Mouse (Mus musculus) kidney, embryonic 14.5 days (tissue): ENCODE results near the gene Rnaseh2a. TPM values are rescaled to one million over a fixed set of nuclear protein-coding genes. Genes with fewer than 3 reads are reported as not detected.

Experiments
- ATAC-seq: fragments of 200-750 bp; cut with Nextera tagmentation; 2 replicates; pipeline ENCODE4 v1.8.0; 2017; ENCODE audit warnings: moderate number of reproducible peaks, mild to moderate bottlenecking, moderate TSS enrichment, moderate library complexity; ENCODE audit not compliant: low FRiP score, low TSS enrichment
- H3K27ac ChIP-seq: fragments of 300-500 bp; sonication (generic); 2 replicates; pipeline ENCODE4 v1.5.1; 2014; ENCODE audit warnings: low read depth, mild to moderate bottlenecking, low read length, moderate library complexity, mixed read lengths
- H3K27me3 ChIP-seq: fragments of 300-500 bp; sonication (generic); 2 replicates; pipeline ENCODE4 v1.6.1; 2014; ENCODE audit warnings: mild to moderate bottlenecking, low read length; ENCODE audit not compliant: control insufficient read depth, insufficient read depth
- H3K36me3 ChIP-seq: fragments of 300-500 bp; sonication (generic); 2 replicates; pipeline ENCODE4 v1.6.1; 2014; ENCODE audit warnings: low read length, mixed read lengths; ENCODE audit not compliant: control insufficient read depth, insufficient read depth
- H3K4me1 ChIP-seq: fragments of 300-500 bp; sonication (generic); 2 replicates; pipeline ENCODE4 v1.6.1; 2014; ENCODE audit warnings: low read length, mixed read lengths; ENCODE audit not compliant: control insufficient read depth, insufficient read depth
- H3K4me2 ChIP-seq: fragments of 300-500 bp; sonication (generic); replicated peaks from 2 replicates; pipeline ENCODE4 v1.6.1; 2014; ENCODE audit warnings: low read depth, mild to moderate bottlenecking, low read length
- H3K4me3 ChIP-seq: fragments of 300-500 bp; sonication (generic); 2 replicates; pipeline ENCODE4 v1.5.1; 2014; ENCODE audit warnings: mild to moderate bottlenecking, low read length
- H3K9ac ChIP-seq: fragments of 300-500 bp; sonication (generic); 2 replicates; pipeline ENCODE4 v1.6.1; 2014; ENCODE audit warnings: low read depth, mild to moderate bottlenecking, low read length, moderate library complexity
- H3K9me3 ChIP-seq: fragments of 300-500 bp; sonication (generic); 2 replicates; pipeline ENCODE4 v1.6.1; 2016; ENCODE audit warnings: low read length; ENCODE audit not compliant: control insufficient read depth
- WGBS: fragments of 180-500 bp; shearing (Covaris S2); extraction: QIAGEN DNeasy Blood & Tissue Kit; methylation state at CpG from one replicate; pipeline ENCODE4 v1.1.7; 2014; 5-methylcytosine and 5-hydroxymethylcytosine counted together
- polyA plus RNA-seq: library from polyadenylated mRNA; unstranded; fragments of >200 nt; fragmentation: Nextera tagmentation; extraction: Ambion mirVana; gene quantifications from 2 replicates; pipeline ENCODE4 v1.2.1, GENCODE M21; 2014

Rnaseh2a gene
- polyA plus RNA-seq, 1 experiment from 2014 or later = 143 TPM

DNA sequence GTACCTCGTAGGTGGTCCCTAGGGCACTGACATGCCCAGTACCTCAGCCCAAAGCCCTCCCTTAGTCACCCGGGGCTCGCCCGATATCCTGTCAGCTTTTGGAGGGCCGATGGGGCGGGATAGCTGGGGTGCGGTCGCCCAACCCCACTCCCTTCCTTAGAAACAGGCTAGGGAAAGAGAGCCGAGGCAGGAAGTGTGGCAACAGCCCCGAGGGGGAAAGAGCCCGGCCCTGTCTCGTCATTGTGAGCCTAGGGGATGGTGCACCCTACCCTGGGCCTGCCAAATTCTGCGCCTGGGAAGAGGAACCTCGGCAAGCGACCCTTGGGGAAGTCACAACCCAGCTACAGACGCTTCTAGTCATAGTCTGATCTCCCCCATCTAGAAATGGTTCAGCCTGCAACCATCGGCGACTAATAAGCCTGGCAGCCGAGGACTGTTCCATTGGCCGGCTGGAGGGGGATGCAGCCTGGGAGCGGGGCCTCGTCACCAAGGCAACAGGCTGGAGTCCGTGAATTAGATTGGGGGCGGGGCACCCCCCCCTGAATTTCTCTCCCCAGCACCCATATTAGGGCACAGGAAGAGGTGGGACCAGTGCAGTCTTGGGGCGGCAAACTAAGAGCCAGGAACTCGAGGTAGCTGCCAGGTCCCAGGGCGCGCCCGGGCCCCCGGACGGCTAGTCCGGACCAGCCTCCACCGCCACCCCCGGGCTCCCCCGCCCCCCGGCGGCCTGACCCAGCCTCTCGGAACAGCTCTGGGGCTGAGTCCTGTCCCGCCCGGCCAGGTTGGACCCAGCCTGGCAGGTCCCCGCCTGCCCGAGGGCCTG lies 10.2 kb upstream of the Rnaseh2a start:
- WGBS = 3% methylated on average over 41 of the region's 42 CpGs
- peak overlapping the region; percentile 31; the same call in 1 of the 2 replicates for H3K9ac ChIP-seq
- peak; percentile 14 for ATAC-seq
- peak overlapping the region; percentile 98 for H3K4me2 ChIP-seq
- H3K4me1 ChIP-seq = peaks cover 65% of the 10 kb centered on the region
- peak overlapping the region; percentile 33 for H3K4me3 ChIP-seq
- H3K27ac ChIP-seq = peak overlapping the region; percentile 30; the same call in 1 of the 2 replicates
- no peaks in the 10 kb centered on the region; the same call in 1 of the 2 replicates for H3K27me3 ChIP-seq
- H3K9me3 ChIP-seq = no peaks in the 10 kb centered on the region
- peaks cover 4% of the 10 kb centered on the region; the same call in 1 of the 2 replicates for H3K36me3 ChIP-seq

- ATAC-seq = peak; percentile 51
- WGBS = under 1% methylated on average over 62 of the region's 63 CpGs
- Histone ChIP-seq H3K27me3 (no peaks in the 10 kb centered on the region; the same call in 1 of the 2 replicates), H3K9ac (peak within 1 kb of the TSS; percentile 68), H3K27ac (peak within 1 kb of the TSS; percentile 52; the same call in 1 of the 2 replicates), H3K9me3 (no peaks in the 10 kb centered on the region), H3K4me1 (peaks cover 58% of the 10 kb centered on the region), H3K4me3 (peak within 1 kb of the TSS; percentile 58), H3K36me3 (peaks cover 11% of the 10 kb centered on the region), H3K4me2 (peak within 1 kb of the TSS; percentile 98)
Measured at GRCm38 (mm10) chr8:84978248-84978940, 8.8 kb upstream of the Rnaseh2a start, which contains the start of gene Junb. Junb (minus strand) TSS chr8:84978718.

- no peaks in the 10 kb centered on the region; the same call in 1 of the 2 replicates for H3K27me3 ChIP-seq
- peak overlapping the region; percentile 52; the same call in 1 of the 2 replicates for H3K27ac ChIP-seq
- peak overlapping the region; percentile 98 for H3K4me2 ChIP-seq
- no peak for ATAC-seq
- H3K4me3 ChIP-seq = peak overlapping the region; percentile 58
- H3K4me1 ChIP-seq = peaks cover 56% of the 10 kb centered on the region
- WGBS = 1% methylated on average over 69 of the region's 70 CpGs
- no peaks in the 10 kb centered on the region for H3K9me3 ChIP-seq
- H3K36me3 ChIP-seq = peaks cover 19% of the 10 kb centered on the region
- H3K9ac ChIP-seq = peak overlapping the region; percentile 68
Measured at GRCm38 (mm10) chr8:84977435-84978247, 8.1 kb upstream of the Rnaseh2a start.

DNA sequence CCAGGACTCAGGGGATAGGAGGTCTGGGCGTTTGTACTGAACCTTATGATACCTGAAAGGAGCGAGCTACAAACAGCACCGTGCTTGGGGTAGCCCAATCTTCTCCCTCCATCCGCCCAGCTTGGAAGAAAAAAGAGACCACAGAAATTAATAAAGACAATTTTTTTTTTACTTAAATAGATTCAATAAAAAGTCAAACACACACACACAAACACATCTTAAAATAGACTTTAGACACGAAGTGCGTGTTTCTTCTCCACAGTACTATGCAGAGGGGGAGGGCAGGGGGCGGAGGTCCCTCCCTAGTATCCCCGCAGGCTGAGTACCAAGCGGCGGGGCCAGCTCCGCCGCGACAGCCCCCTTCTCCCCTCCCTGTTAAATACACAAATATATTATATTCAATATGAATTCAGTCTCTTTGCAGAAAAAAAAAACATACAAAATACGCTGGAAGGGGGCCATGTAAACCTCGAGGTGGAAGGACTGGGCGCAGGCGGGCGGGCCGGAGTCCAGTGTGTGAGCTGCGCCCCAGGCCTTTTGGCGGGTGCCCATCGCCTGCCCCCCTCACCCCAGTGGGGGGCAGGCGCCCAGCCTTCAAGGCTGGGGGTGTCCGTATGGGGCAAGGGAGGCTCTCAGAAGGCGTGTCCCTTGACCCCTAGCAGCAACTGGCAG lies 7.3 kb upstream of the Rnaseh2a start:
- Histone ChIP-seq H3K36me3 (peaks cover 26% of the 10 kb centered on the region), H3K4me3 (peak overlapping the region; percentile 58), H3K4me1 (peaks cover 50% of the 10 kb centered on the region), H3K9ac (peak overlapping the region; percentile 68; the same call in 1 of the 2 replicates), H3K4me2 (peak overlapping the region; percentile 98), H3K27ac (no peak overlapping the region), H3K9me3 (no peaks in the 10 kb centered on the region), H3K27me3 (no peaks in the 10 kb centered on the region; the same call in 1 of the 2 replicates)
- no peak for ATAC-seq
- WGBS = 2% methylated on average over 25 of the region's 25 CpGs

- peak; percentile 84 for ATAC-seq
- peak overlapping the region; percentile 53; the same call in 1 of the 2 replicates for H3K27ac ChIP-seq
- H3K9me3 ChIP-seq = no peaks in the 10 kb centered on the region
- peaks cover 44% of the 10 kb centered on the region for H3K4me1 ChIP-seq
- under 1% methylated on average over 57 of the region's 61 CpGs for WGBS
- H3K36me3 ChIP-seq = peaks cover 33% of the 10 kb centered on the region
- peak overlapping the region; percentile 58 for H3K4me3 ChIP-seq
- H3K4me2 ChIP-seq = peak overlapping the region; percentile 98
- H3K9ac ChIP-seq = peak overlapping the region; percentile 57
- no peaks in the 10 kb centered on the region; the same call in 1 of the 2 replicates for H3K27me3 ChIP-seq
Measured at GRCm38 (mm10) chr8:84976031-84976762, 6.6 kb upstream of the Rnaseh2a start.

GRCm38 (mm10) chr8:84975434-84975833 lies 5.9 kb upstream of the Rnaseh2a start:
- peak overlapping the region; percentile 98; the same call in 1 of the 2 replicates for H3K4me2 ChIP-seq
- H3K4me3 ChIP-seq = no peak overlapping the region
- H3K9me3 ChIP-seq = no peaks in the 10 kb centered on the region
- 31% methylated on average over 7 of the region's 7 CpGs for WGBS
- H3K9ac ChIP-seq = no peak overlapping the region
- H3K36me3 ChIP-seq = peaks cover 38% of the 10 kb centered on the region
- no peaks in the 10 kb centered on the region; the same call in 1 of the 2 replicates for H3K27me3 ChIP-seq
- no peak for ATAC-seq
- H3K27ac ChIP-seq = no peak overlapping the region
- H3K4me1 ChIP-seq = peaks cover 45% of the 10 kb centered on the region

- Histone ChIP-seq H3K36me3 (peaks cover 38% of the 10 kb centered on the region), H3K4me2 (no peak overlapping the region), H3K9me3 (no peaks in the 10 kb centered on the region), H3K27me3 (no peaks in the 10 kb centered on the region; the same call in 1 of the 2 replicates), H3K4me1 (peaks cover 42% of the 10 kb centered on the region), H3K9ac (no peak overlapping the region), H3K4me3 (no peak overlapping the region), H3K27ac (no peak overlapping the region)
- 83% methylated on average over 8 of the region's 8 CpGs for WGBS
- no peak for ATAC-seq
Measured at GRCm38 (mm10) chr8:84974543-84975142, 5.1 kb upstream of the Rnaseh2a start.
